Mouse (Mus musculus) urinary bladder, postnatal 10 days (tissue): ENCODE data around the gene Olfr380.

Source experiments
- DNase-seq: peaks from one replicate; pipeline ENCODE4 v3.0.0; 2022; ENCODE audit warnings: low spot score

The Olfr380 gene

DNA sequence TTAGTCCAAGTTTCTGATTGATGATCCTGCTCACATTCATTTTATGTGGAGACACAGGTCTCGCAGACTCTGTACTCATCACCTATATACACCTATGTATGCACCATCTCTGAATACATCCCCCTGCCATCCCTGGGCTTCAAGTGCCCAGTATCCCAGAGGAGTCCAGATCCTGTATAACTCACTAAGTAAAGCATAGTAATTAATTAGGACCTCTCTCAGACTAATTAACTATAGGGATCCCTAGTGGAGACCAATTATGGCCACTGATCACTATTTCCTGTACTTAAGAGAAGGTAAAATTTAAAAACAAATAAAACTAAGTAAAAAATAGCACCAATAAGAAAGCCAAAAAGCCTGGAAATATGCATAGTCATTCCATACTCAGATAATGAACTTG, at the start of gene Olfr380:
Gene Olfr380 (minus strand): TSS at position 101 of the 400 bp plus-strand sequence.
- no peak for DNase-seq

DNA sequence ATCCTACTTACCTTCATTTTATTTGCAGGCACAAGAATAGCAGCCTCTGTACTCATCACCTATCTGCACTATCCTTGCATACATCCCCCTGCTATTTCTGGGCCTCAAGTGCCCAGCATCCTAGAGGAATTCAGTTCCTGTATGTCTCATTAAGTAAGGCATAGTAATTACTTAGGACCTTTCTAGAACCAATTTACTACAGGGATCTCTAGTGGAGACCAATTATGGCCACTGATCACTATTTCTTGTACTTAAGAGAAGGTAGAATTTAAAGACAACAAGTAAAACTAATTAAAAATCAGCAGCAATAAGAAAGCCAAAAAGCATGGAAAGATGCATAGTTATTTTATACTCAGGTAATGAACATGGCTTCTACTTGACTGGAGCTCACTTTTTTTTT, 34.2 kb upstream of the Olfr380 start, which contains the start of gene Olfr381:
Gene Olfr381 (minus strand): TSS at position 101 of the 400 bp plus-strand sequence.
- no peak for DNase-seq

DNA sequence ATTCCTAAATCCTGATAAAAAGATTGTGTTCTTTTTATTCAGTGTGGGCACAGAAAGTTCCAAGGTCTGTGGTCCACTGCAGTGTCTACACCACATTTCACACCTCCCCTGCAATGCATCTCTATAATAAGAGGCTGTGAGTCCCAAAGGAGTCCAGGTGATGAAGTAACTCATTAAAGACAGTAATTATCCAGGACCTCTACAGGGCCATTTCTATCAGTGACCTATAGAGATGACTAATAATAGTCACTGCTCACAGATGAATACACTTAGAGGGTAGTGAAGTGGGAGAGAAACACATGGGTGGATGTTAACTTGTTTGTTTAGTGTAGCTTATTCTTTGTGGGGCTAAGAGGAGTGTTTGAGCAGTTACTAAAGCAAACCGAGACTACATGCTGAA, 28.9 kb downstream of the Olfr380 start, which contains the start of gene Olfr378:
Gene Olfr378 (minus strand): TSS at position 101 of the 400 bp plus-strand sequence.
- DNase-seq, result no peak
